Mouse (Mus musculus) liver, embryonic 14 days (tissue): ENCODE measurements around the gene Egr4. TPM values are rescaled to one million over a fixed set of nuclear protein-coding genes. Genes with fewer than 3 reads are reported as not detected.

Experiments used
- polyA plus RNA-seq: library from polyadenylated mRNA; depleted of rRNA; stranded (reverse); fragments of >200 nt; gene quantifications from 2 replicates; pipeline ENCODE4 v1.2.3, GENCODE M21; 2012; rRNA removed

Egr4 gene
- not detected in 2 replicates for polyA plus RNA-seq

DNA sequence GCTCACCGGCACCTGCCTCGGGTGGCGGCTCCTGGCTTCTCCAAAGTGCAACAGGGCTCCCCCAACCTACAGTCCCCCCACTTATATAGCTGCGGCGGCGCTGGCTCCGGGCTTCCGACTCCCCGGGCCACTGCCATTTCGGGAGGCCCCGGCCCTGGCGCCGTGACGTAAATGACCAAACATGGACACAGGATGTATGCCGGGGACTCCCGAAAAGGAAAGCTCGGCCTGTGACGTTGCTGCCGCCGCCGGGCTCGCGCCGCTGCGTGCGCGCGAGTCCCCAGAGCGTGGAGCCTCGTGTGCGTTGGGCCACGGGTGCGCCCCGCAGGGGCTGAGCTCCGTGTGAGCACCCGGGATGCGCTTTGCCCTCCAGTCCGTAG is at the start of gene Egr4:
TSS of gene Egr4 (minus strand) at position 59 of the 380 bp plus-strand sequence.

DNA sequence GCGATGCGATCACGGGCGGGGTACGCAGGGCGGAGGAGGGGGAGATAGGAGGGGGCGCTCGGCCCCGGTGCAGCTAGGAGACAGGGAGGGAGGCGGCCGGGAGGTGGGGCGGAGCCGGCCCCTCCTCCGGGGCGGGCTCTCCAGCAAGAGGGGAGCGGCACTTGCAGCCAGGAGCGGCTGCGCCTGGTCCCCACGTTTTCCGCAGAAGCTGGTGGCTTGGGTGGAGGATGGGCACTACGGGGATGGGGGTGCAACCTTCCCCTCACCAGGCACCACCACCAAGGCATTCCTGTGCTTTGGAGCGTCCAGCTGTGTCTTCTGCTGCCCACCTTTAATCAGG is 10.5 kb downstream of the Egr4 start, which contains the start of gene Fbxo41:
TSS of gene Fbxo41 (minus strand) at position 84 of the 340 bp plus-strand sequence.

Other genes with a start within 250 kb of the Egr4 start
- 0.75 and 0.89 TPM in 2 replicates for gene Sfxn5, start 180.2 kb downstream of the Egr4 start, polyA plus RNA-seq
- gene Rab11fip5, start 139.0 kb downstream of the Egr4 start, polyA plus RNA-seq: 0.37 and 0.44 TPM in 2 replicates
- not detected in 2 replicates for gene Noto, start 89.7 kb downstream of the Egr4 start, polyA plus RNA-seq
- 17.0 and 17.9 TPM in 2 replicates for gene Smyd5, start 81.6 kb downstream of the Egr4 start, polyA plus RNA-seq
- 162 and 179 TPM in 2 replicates for gene Cct7, start 62.1 kb downstream of the Egr4 start, polyA plus RNA-seq
- gene Pradc1, start 61.6 kb downstream of the Egr4 start, polyA plus RNA-seq: 15.6 and 17.6 TPM in 2 replicates
- 0.01 TPM in 1 of 2 replicates, not detected in the other for gene Fbxo41, start 10.6 kb downstream of the Egr4 start, polyA plus RNA-seq
- 2.0 and 2.1 TPM in 2 replicates for gene Alms1, start 73.9 kb upstream of the Egr4 start, polyA plus RNA-seq
- gene Nat8f7, start 199.6 kb upstream of the Egr4 start, polyA plus RNA-seq: not detected in 2 replicates